Mouse (Mus musculus): Measurements from ENCODE around the gene Galnt7.
A peak's percentile ranks its signal among the peaks of the same experiment; 100 is the strongest.

- TF ChIP-seq USF2 (conservative IDR thresholded peaks at IDR 0.05; ENCODE audit: low read depth, low read length) (no peak), KAT2A (IDR thresholded peaks at IDR 0.05; ENCODE audit: insufficient replicate concordance, low read length) (no peak), CTCF (conservative IDR thresholded peaks at IDR 0.05 in 1 of 2, IDR thresholded peaks at IDR 0.05 in 1 of 2; ENCODE audit: low read depth in 2 of 2, low read length in 2 of 2) (no peak), CHD1 (IDR thresholded peaks at IDR 0.05; ENCODE audit: low read depth, low read length) (peak; percentile 96; the same call in 1 of the 2 replicates), UBTF (IDR thresholded peaks at IDR 0.05; ENCODE audit: low read depth, low read length) (no peak)
Observed at GRCm38 (mm10) chr8:57660019-57660418, 7.2 kb upstream of the Galnt7 start.

Data from CH12.LX (cell line).